16 mouse cellular contexts compared by ENCODE assay signal in the genomic region with DNA sequence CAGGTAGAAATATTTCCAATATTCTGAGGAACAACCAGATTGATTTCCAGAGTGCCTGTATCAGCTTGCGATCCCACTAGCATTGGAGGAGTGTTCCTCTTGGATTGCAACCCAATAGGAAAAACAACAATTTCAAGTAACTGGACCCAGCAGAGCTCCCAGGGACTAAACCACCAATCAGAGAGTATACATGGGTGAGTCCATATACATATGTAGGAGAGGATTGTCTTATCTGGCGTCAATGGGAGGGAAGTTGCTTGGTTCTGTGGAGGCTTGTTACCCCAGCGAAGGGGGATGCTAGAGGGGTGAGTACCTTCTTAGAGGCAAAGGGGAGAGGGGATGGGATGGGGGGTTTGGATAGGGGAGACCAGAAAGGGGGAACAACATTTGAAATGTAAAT. TPM values are rescaled to one million over a fixed set of nuclear protein-coding genes. Genes with fewer than 3 reads are reported as not detected.
DNase-seq lines count a peak whose midpoint lies in the region; ATAC-seq lines count a peak whose summit lies in the region.
"Had no signal": no experiment of that assay in that cellular context is flagged by ENCODE, and none has a peak within 500 bp of the region (broad histone marks: within the 10 kb centered on the region; RNA-seq: fewer than 3 reads in every experiment).

No protein-coding gene starts in this region.

- peaks cover 16% of the 10 kb centered on the region for H3K36me3 ChIP-seq in heart, embryonic 12.5 days
- H3K36me3 ChIP-seq in midbrain, embryonic 11.5 days (ENCODE audit: control insufficient read depth, insufficient read depth, low read length): peaks cover 8% of the 10 kb centered on the region; the same call in 1 of the 2 replicates
- peaks cover 6% of the 10 kb centered on the region for H3K36me3 ChIP-seq in midbrain, embryonic 16.5 days (ENCODE audit: control insufficient read depth, insufficient read depth, low read length)

- WGBS in heart, embryonic 12.5 days: 74% methylated on average over 3 of the region's 3 CpGs
- WGBS in midbrain, embryonic 11.5 days: 79% methylated on average over 3 of the region's 3 CpGs
- 85% methylated on average over 3 of the region's 3 CpGs for WGBS in midbrain, embryonic 16.5 days

- peak; percentile 88 for DNase-seq in heart, adult 11 months
- DNase-seq in midbrain, embryonic 11.5 days (ENCODE audit: low spot score, missing footprints): peak; percentile 68
- DNase-seq in urinary bladder, postnatal 36 days (ENCODE audit: low spot score in 2 of 2): no peak
- DNase-seq: adrenal gland, postnatal 10 days; adrenal gland, postnatal 25 days; cerebellum, adult 11-12 months; cerebellum, adult 2 months; cerebellum, postnatal 10 days; cerebellum, postnatal 25 days; forebrain, postnatal 0 days had no signal

- no peak overlapping the region for H3K9ac ChIP-seq in heart, embryonic 12.5 days
- H3K9ac ChIP-seq in midbrain, embryonic 11.5 days (ENCODE audit: low read length): no peak overlapping the region
- H3K9ac ChIP-seq in midbrain, embryonic 16.5 days (ENCODE audit: low read depth, low read length): no peak overlapping the region
- H3K9ac ChIP-seq: embryonic facial prominence, embryonic 12.5 days; forebrain, embryonic 13.5 days; forebrain, embryonic 15.5 days; forebrain, postnatal 0 days had no signal

- no peaks in the 10 kb centered on the region for H3K27me3 ChIP-seq in heart, embryonic 12.5 days (replicated peaks)
- no peaks in the 10 kb centered on the region for H3K27me3 ChIP-seq in midbrain, embryonic 11.5 days (ENCODE audit: control insufficient read depth, insufficient read depth, low read length)
- H3K27me3 ChIP-seq in midbrain, embryonic 16.5 days (ENCODE audit: control insufficient read depth, insufficient read depth, low read depth, low read length): no peaks in the 10 kb centered on the region
- H3K27me3 ChIP-seq: embryonic facial prominence, embryonic 12.5 days; forebrain, embryonic 13.5 days; forebrain, embryonic 15.5 days had no signal

- H3K4me2 ChIP-seq in heart, embryonic 12.5 days: no peak overlapping the region
- no peak overlapping the region for H3K4me2 ChIP-seq in midbrain, embryonic 11.5 days
- H3K4me2 ChIP-seq in midbrain, embryonic 16.5 days (ENCODE audit: low read length): no peak overlapping the region
- H3K4me2 ChIP-seq: embryonic facial prominence, embryonic 12.5 days; forebrain, embryonic 13.5 days; forebrain, embryonic 15.5 days had no signal

- no peak overlapping the region for H3K4me3 ChIP-seq in heart, embryonic 12.5 days
- no peak overlapping the region for H3K4me3 ChIP-seq in midbrain, embryonic 11.5 days (ENCODE audit: low read depth, low read length)
- no peak overlapping the region for H3K4me3 ChIP-seq in midbrain, embryonic 16.5 days (ENCODE audit: low read depth, low read length)
- H3K4me3 ChIP-seq: embryonic facial prominence, embryonic 10.5 days; embryonic facial prominence, embryonic 12.5 days; forebrain, embryonic 13.5 days; forebrain, embryonic 15.5 days had no signal

- 0 out of 2 replicates have a peak, but pooled peaks cover 2% of the 10 kb centered on the region for H3K9me3 ChIP-seq in heart, embryonic 12.5 days (replicated peaks)
- H3K9me3 ChIP-seq in midbrain, embryonic 11.5 days (ENCODE audit: control insufficient read depth, low read length): no peaks in the 10 kb centered on the region
- no peaks in the 10 kb centered on the region for H3K9me3 ChIP-seq in midbrain, embryonic 16.5 days (replicated peaks; ENCODE audit: control insufficient read depth, low read length, poor library complexity, severe bottlenecking)
- H3K9me3 ChIP-seq: embryonic facial prominence, embryonic 10.5 days; embryonic facial prominence, embryonic 12.5 days; forebrain, embryonic 15.5 days had no signal

- H3K27ac ChIP-seq in heart, embryonic 12.5 days (ENCODE audit: poor library complexity, severe bottlenecking): no peak overlapping the region
- no peak overlapping the region for H3K27ac ChIP-seq in midbrain, embryonic 11.5 days (ENCODE audit: low read depth, low read length)
- no peak overlapping the region for H3K27ac ChIP-seq in midbrain, embryonic 16.5 days (ENCODE audit: low read length)
- H3K27ac ChIP-seq: embryonic facial prominence, embryonic 10.5 days; embryonic facial prominence, embryonic 12.5 days; forebrain, embryonic 13.5 days; forebrain, embryonic 15.5 days had no signal

- no peak for ATAC-seq in heart, embryonic 12.5 days (ENCODE audit: insufficient number of reproducible peaks, low FRiP score)
- no peak for ATAC-seq in midbrain, embryonic 11.5 days (ENCODE audit: low FRiP score)
- ATAC-seq in midbrain, embryonic 16.5 days: no peak
- ATAC-seq: forebrain, embryonic 13.5 days; forebrain, embryonic 15.5 days; forebrain, postnatal 0 days had no signal

- H3K4me1 ChIP-seq in heart, embryonic 12.5 days (replicated peaks): peaks cover 20% of the 10 kb centered on the region
- H3K4me1 ChIP-seq in midbrain, embryonic 11.5 days (ENCODE audit: control insufficient read depth, insufficient read depth, low read length): peaks cover 7% of the 10 kb centered on the region
- peaks cover 12% of the 10 kb centered on the region for H3K4me1 ChIP-seq in midbrain, embryonic 16.5 days (ENCODE audit: control insufficient read depth, insufficient read depth, low read length)

RNA-seq across cellular contexts. Expression of a gene that starts 2.4 kb away (rescaled TPM):
- 232 TPM in 2 replicates for polyA plus RNA-seq in heart, embryonic 12.5 days (2016; fragmentation: Nextera tagmentation; extraction: Ambion mirVana)
- 245 and 258 TPM in 2 replicates for polyA plus RNA-seq in midbrain, embryonic 11.5 days (2014; fragmentation: Nextera tagmentation; extraction: Ambion mirVana)
- 160 TPM in 2 replicates for polyA plus RNA-seq in midbrain, embryonic 16.5 days (2015; fragmentation: Nextera tagmentation; extraction: Ambion mirVana)

RNA-seq across cellular contexts. Expression of a gene that starts 25.9 kb away (rescaled TPM):
- 8.7 and 9.4 TPM in 2 replicates for polyA plus RNA-seq in heart, embryonic 12.5 days (2016; fragmentation: Nextera tagmentation; extraction: Ambion mirVana)
- 10.7 and 12.7 TPM in 2 replicates for polyA plus RNA-seq in midbrain, embryonic 11.5 days (2014; fragmentation: Nextera tagmentation; extraction: Ambion mirVana)
- 12.5 and 14.3 TPM in 2 replicates for polyA plus RNA-seq in midbrain, embryonic 16.5 days (2015; fragmentation: Nextera tagmentation; extraction: Ambion mirVana)

Comparison
In these comparisons a context has a peak if more than half of its experiments do, and no peak if none do; other contexts are left out.
1. DNase-seq: peak in heart, adult 11 months (single experiment) and midbrain, embryonic 11.5 days (single experiment); none in urinary bladder, postnatal 36 days (0 of 2).